Mouse (Mus musculus) urinary bladder, postnatal 4 days (tissue): ENCODE data around the gene Dicer1.

Experiments
- DNase-seq, 2 experiments: peaks; one replicate each; pipeline ENCODE4 v3.0.0; 2021 to 2022; ENCODE audit warnings: low spot score in 2 of 2

Gene Dicer1

DNA sequence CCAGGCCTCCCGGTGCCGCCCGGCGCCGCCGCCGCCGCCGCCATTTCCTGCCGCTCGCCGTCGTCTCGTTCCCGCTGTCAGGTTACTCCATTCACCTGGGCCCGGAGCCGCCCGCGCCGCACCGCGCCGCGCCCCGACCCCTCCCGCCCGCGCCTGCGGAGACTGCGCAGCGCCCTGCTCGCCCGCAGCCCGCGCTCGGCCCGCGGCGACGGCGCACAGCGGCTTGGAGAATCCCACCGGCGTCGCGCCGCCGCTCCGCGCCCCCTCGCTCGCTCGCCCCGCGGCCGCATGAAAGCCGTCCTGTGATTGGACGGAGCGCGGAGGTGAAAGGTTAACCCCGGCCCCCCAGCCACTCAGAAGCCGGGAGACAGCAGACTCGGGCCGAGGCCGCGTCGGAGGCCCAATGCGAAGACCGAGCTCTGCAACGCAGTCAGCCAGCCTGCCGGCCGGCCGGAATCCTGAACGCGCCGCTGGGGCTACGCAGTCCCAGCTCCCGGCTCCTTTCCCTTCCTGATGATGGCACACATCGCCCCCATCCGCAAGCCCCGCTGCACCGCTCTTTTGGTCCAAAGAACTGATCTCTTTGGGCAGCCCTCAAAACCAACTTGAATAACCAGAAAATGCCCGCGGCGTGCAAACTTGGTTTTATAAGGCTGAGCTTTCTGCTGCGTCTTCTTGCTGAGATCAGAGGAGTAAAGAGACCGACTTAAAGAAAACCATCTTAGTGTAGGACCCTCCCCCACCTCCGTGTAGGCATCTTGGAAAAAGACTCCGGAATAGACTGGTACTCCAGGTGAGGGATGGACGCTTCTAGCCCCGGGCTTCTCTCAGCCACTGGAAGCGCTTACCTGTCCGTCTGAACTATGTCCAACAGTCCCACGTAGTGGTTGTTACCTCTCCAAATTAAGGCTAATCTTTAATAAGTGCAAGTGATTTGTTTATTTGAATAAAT lies at the start of gene Dicer1:
Gene Dicer1 (minus strand): TSS at position 139 of the 952 bp plus-strand sequence.
- peak; percentile 97 to 99 for DNase-seq

DNA sequence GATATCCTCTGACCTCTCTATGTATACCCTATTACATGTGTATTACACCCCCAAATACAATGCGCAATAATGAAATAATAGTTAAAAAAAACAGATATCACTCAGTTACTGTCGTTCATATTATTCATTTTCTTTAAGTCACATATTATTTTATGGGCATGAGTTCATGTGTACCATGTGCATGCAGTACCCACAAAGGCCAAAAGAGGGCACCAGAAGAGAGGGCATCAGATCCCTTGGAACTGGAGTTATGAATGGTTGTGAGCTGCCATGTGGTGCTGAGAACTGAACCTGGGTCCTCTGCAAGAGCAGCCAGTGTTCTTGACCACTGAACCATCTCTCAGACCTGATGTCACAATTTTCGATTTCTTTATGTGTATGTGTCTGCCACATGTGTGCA lies 47.6 kb upstream of the Dicer1 start:
- no peak for DNase-seq

DNA sequence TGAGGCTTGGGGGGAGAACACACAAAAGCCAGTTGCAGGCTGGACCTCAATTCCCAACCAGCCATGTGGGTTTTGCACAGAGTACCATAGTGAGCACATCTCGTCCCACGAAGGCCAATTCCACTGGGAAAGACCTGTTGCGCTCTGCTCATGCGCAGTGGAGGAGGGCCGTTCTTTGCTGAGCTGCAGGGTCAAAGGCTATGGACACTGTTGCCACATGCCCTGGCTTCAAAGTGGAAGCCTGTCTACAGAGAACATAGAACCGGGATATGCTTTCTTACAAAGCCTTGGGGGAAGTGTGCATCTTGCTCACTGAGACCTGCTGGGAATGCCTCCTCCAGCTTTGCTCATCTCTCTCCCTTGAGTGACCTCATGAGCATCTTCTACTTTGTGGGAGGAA lies 46.2 kb upstream of the Dicer1 start:
- DNase-seq = no peak

GRCm38 (mm10) chr12:104796635-104797378 lies 45.1 kb upstream of the Dicer1 start:
- DNase-seq = no peak

GRCm38 (mm10) chr12:104794957-104795356 lies 43.2 kb upstream of the Dicer1 start:
- DNase-seq = no peak

DNA sequence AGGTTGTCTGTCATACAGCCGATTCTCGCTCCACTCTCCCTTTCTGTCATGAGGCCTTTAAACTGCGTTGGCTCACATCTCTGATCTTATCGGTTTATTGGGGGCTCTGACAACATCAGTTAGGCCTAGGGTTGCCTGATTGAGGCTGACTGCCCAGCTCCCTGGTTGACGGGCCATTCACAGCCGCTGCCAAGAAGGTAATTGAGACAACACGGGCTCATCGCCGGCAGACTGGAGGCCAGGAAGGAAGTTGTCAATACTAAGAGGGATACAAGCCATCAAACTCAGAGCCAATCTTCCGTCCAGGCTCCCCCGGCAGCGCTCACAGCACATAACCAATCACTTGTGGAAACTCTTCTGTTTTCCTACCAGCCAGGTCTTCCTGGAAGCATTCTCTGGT lies 41.7 kb upstream of the Dicer1 start:
- no peak for DNase-seq

GRCm38 (mm10) chr12:104777603-104778002 lies 25.9 kb upstream of the Dicer1 start:
- no peak for DNase-seq

GRCm38 (mm10) chr12:104771941-104772340 lies 20.2 kb upstream of the Dicer1 start:
- DNase-seq = no peak

DNA sequence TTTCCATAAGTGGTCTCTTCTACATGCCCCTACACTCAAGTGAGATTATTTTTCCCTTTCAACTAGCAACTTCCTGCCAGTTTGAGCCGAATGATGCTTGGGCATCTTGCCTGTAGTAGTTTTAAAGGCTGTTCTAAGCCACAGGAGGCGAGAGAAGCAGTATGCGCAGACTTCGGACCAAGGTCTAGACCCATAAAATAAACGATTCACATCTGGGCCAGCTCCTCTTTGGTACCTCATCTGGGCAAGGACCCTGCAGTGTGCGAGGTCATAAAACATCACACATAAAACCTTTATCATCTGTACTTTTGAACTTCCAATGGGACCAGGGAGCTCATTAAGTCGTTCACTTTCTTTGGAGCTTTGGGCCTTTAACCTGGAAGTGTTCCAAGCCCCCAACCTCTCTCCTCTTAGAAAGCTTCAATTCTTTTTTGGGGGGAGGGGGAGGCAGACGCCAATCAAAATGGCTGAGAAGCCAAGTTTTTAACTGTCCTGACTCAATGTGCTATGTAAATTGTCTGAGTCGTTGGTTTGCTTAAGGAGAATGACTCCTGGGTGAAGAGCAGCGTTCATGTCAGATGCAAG lies 17.5 kb upstream of the Dicer1 start:
- no peak for DNase-seq

DNA sequence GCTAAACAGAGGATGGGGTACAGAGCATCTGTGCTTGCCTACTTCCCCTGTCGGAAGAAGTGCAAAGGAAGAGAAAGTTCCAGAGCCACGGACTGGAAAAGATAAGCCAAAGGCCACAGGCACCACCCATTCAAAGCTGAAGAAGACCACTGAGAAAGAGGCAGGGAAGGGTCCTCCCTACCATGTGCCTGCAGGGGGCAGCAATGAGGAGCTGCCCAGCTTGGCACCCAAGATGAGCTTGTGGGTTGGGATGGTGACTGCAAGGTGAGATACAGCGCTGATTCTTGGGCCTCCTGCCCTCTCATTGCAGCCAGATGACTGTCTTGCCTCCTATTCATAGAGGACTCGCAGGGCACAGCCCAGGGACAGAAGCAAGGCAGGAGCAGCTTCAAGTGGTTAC lies 15.4 kb upstream of the Dicer1 start:
- DNase-seq = no peak

DNA sequence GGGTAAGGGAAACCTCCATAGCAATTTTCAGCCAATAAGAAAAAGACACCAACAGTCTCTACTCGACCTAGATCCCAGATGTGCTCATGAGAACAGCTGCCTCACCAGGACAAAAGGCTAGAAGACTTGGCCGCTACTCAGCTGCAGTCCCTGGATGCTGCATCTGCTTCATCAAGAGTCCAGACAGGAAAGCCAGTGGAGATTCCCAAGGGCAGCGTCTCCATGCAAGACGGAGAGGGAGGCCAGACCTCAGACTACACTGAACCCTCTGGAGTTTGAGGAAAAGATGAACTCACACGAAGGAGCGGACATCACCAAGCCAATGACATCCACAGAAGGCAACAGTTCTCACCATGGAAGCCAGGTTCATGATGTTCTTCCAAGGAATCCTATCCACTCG lies 14.0 kb upstream of the Dicer1 start:
- DNase-seq = peak in 1 of 2 experiments; percentile 35

DNA sequence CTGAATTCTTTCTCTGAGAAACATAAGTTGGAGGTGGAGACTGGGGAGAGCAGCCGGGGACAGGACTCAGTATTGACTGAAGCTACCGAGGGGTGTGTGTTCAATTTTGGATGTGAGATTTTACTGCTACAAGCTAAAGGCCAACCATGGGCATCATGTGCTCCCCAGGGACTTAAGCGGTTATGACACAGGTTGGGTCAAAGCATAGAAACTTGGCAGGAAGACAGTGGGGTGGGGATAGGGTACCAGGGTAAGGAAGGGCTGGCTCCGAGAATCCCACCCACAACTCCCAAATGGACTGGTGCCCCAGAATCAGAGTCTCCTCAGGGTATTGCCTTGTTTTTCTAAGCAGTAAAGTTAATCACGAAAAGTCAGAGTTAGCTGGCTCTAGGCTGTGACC lies 13.4 kb upstream of the Dicer1 start:
- no peak for DNase-seq

- DNase-seq = no peak
These were observed 12.2 kb upstream of the Dicer1 start for GRCm38 (mm10) chr12:104763918-104764317.

GRCm38 (mm10) chr12:104761411-104761810 lies 9.7 kb upstream of the Dicer1 start:
- DNase-seq = no peak

DNA sequence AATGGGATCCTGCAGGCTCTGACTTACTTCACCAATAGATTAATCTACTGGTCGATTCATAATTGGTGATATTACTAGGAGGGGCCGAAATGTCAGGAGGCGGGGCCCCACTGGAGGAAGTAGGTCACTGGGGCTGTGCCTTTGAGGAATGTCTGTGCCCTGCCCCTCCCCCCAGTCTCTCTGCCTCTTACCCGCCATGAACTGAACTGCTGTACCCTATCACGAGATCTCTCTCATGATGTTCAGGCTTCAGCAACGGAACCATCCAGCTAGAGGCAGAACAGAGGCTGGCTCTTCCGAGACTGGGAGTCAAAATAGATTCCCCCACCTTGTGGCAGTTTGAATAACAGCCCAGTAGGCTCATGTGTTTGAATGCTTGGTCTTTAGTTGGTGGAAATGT lies 6.3 kb upstream of the Dicer1 start:
- DNase-seq = no peak

DNA sequence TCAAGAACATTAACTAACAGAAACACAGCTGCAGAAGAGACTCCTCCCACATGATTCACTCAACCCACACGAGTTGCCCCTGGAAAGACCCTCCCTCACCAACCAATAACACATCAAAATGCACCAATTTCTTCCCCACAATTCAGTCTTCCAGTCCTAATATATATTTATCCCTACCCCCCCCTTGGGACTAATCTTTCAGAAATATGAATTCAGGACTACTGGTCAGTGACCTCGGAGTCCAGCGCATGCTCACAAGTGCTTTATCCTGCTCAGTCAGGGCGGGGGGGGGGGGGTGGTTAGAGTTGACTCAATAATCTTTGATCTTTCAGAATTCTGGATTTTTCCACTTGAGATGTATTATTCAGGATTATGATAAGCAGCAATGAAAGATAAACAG lies 1.9 kb upstream of the Dicer1 start:
- DNase-seq = no peak

GRCm38 (mm10) chr12:104751331-104751813 lies 380 bp downstream of the Dicer1 start:
- peak in 1 of 2 experiments; percentile 42 for DNase-seq

DNA sequence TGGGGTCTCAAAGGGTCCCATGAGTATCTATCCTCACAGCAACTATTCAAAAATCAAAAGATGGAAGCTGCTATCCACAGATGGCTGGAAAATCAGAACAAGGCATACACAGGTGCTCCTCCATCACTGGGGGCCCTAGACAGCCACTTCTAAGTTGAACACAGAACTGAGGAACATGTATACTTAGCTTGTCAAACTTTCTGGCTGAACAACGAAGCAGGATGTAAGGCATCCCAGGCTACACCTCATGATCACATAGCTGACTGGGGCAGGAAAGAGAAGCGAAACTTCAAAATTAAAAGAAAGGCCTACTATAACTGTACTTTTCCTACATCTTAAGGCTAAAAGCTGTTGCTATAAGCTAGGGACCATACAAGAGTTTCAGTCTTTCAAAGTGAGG lies 2.8 kb downstream of the Dicer1 start:
- DNase-seq = no peak

- DNase-seq = no peak
These were observed 4.5 kb downstream of the Dicer1 start for GRCm38 (mm10) chr12:104747252-104747651.

DNA sequence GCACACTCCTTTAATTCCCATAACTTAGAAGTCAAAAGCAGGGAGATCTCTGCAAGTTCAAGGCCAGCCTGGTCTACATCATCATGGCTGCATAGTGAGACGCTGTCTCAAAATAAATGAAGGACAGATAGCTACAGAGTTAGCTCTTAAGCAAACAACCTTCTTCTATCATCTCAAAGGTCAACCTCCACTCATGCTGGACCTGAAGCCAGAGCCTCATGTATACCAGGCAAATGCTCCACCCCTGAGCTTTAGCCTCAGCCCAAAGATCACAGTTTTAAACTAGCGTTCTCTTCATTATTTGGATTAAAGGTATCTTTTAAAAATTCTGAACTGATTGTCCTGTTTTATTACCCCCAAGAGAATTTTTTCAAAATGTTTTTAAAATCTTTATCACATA lies 5.2 kb downstream of the Dicer1 start:
- DNase-seq = no peak

GRCm38 (mm10) chr12:104743687-104744086 lies 8.1 kb downstream of the Dicer1 start:
- no peak for DNase-seq

GRCm38 (mm10) chr12:104742247-104742646 lies 9.5 kb downstream of the Dicer1 start:
- DNase-seq = no peak
